Mouse (Mus musculus) spleen, postnatal 4 days (tissue): ENCODE measurements at regions not wholly inside any gene's neighbourhood (a gene's known extent, or its start where the extent isn't known, plus 50 kb on each side); places are given as distances from the start of the nearest gene placed in this dataset.

Experiments
- DNase-seq, 2 experiments: peaks; one replicate each; pipeline ENCODE4 v3.0.0; 2022; ENCODE audit warnings: low spot score in 2 of 2

GRCm38 (mm10) chr9:71058655-71059054 is 106.6 kb upstream of the Lipc start:
- peak in 1 of 2 experiments; percentile 27 for DNase-seq

GRCm38 (mm10) chr9:71056836-71057235 is 104.8 kb upstream of the Lipc start:
- peak; percentile 7 to 38 for DNase-seq

- DNase-seq, result peak in 1 of 2 experiments; percentile 55
Measured at GRCm38 (mm10) chr9:71043899-71044298, 91.9 kb upstream of the Lipc start.

- DNase-seq, result no peak
Measured at GRCm38 (mm10) chr9:71035286-71035685, 83.3 kb upstream of the Lipc start.

DNA sequence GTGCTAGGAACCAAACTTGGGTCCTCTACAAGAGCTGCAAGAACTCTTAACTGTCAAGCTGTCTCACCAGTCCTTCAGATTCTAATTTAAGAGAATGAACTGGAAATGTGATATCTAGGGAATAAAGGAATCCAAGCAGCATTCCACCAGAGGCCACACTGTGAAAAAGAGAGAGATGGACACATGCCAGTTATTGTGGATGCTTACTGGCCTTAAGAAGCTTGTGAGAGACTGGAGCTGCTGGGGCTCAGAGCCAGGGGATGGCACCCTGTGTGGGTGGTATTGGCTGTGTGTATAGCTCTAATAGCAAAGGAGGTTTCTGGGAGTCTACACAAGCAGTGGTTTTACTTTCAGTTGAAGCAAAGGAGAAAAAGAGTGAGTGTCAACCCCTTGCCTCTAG is 80.1 kb upstream of the Lipc start:
- no peak for DNase-seq

GRCm38 (mm10) chr9:71030203-71030921 is 78.3 kb upstream of the Lipc start:
- DNase-seq, result no peak

GRCm38 (mm10) chr9:71028102-71028501 is 76.1 kb upstream of the Lipc start:
- no peak for DNase-seq

GRCm38 (mm10) chr9:71027626-71028025 is 75.6 kb upstream of the Lipc start:
- DNase-seq, result no peak

- no peak for DNase-seq
Measured at GRCm38 (mm10) chr9:71025196-71025595, 73.2 kb upstream of the Lipc start.

DNA sequence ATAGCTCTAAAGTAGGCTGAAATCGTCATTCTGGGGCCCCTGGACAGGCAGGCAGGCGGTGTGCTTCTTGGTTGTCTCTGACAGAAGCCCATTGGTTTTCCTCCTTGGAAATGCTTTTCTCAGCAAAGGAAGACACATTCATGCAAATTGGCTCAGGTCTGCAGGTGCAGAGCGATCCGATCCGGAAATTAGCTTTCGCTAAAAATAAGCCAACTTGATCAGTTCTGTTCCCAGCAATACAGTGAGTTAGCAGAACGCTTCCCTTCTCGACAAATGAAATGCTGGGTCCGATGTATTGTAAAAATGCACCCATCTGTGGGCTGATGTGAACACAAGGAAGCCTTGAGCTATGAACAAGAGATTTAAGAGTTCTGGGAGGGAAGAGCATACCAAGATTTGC is 66.2 kb upstream of the Lipc start:
- no peak for DNase-seq

DNA sequence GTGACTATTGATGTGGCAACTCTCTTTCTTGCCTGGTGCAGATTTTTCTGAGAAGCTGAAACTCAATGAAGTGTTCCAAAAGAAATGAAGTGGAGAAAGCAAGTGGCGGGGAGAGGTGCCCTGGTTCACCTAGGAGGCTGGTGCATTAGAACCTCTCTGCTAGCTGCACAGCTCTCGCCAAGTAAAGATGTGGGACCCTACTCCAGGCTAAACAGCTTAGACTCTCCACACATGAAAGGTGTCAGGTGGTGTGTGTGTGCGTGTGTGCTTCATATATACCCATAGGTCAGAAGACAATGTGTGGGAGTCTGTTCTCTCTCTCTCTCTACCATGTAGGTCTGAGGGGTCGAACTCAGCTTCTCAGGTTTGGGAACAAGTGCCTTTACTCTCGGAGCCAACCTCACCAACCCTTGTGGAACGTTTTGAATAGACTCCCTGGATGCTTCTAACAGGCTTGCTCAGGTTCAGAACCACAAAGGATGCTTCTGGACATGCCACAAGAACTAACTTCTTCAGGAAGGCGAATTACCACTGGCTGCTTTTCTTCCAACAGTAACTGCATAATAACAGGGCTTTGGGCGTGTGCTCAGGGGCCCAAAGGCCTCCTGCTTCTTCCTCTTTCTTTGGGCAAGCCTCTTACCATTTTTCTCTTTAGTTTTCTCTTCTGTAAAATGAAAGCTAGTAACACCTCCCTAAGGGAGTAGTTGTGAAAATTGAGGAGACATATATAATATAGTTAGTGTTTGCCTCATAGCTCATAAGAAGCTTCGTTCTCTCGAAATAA is 65.6 kb upstream of the Lipc start:
- DNase-seq, result no peak

GRCm38 (mm10) chr9:71015942-71016341 is 63.9 kb upstream of the Lipc start:
- no peak for DNase-seq

- no peak for DNase-seq
Measured at GRCm38 (mm10) chr9:71015400-71015799, 63.4 kb upstream of the Lipc start.

- no peak for DNase-seq
Measured at GRCm38 (mm10) chr9:71012399-71012798, 60.4 kb upstream of the Lipc start.

DNA sequence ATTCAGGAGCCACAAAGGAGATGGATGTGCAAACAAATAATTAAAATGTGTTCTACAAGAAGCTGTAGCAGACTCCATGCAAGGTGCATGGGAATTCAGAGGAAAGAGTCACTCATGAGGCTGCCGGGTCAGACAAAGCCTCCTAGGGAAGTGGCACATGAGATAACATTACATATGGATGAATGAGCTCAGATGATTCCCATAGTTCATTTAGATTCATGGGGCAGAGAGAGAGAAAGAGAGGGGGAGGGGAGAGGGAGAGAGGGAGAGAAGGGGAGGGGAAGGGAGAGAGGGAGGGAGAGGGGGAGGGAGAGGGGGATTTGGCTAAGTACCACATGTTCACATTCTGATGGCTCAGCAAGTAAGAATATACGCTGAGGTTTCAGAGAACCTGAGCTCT is 52.6 kb upstream of the Lipc start:
- no peak for DNase-seq
